Mouse (Mus musculus) megakaryocyte progenitor cell, adult 5-6 weeks (primary cell): ENCODE results near the gene Ifngr2. TPM values are rescaled to one million over a fixed set of nuclear protein-coding genes. Genes with fewer than 3 reads are reported as not detected.
A peak's percentile ranks its signal among the peaks of the same experiment; 100 is the strongest.

Experiments
- ATAC-seq: replicated peaks from 2 replicates; pipeline ENCODE4 v1.8.0; 2016; ENCODE audit warnings: mild to moderate bottlenecking, moderate TSS enrichment, inconsistent platforms; ENCODE audit not compliant: poor library complexity
- total RNA-seq, 2 experiments: library from RNA; stranded (forward) in 1 of 2; stranded (reverse) in 1 of 2; fragments of 157-497, 149-512 nt in 1 of 2; fragments of 200-1000 nt in 1 of 2; gene quantifications; 2 replicates each; pipeline versions ENCODE4 v1.2.3 to v1.2.4; 2015 to 2017

Gene Ifngr2
- total RNA-seq, 2 experiments from 2014 or later: 14.1 to 17.4 TPM

DNA sequence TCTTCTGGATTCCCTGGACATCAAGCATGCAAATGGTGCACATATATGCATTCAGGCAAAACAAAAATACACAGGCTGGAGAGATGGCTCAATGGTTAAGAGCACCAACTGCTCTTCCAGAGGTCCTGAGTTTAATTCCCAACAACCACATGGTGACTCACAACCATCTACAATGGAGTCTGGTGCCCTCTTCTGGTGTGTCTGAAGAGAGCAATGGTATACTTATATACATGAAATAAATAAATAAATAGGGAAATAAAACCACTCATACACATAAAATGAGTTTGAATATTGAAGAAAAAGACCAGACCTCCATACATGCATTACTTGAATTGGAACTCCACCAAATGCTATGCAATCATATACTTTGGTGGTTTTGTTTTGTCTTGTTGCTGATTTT, 52.4 kb downstream of the Ifngr2 start:
- no peak for ATAC-seq

DNA sequence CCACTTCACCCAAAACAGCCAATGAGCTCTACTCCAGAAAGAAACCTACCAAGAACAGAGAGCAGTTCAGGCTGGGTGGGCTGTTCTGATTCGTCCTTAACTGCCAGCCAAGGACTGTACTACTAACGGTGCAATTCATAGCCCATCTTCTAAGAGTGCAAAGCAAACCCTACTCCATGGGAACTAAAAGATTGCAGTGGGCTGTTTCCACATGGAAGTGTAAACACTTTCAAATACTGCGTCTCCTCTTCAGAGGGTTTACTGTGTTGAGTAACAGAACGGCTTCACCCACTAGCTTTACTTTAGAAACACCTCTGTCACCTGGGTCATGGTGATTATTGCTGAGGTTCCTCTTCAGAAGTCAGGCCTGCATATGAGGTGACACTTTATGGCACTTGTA, 54.2 kb downstream of the Ifngr2 start:
- ATAC-seq: no peak

DNA sequence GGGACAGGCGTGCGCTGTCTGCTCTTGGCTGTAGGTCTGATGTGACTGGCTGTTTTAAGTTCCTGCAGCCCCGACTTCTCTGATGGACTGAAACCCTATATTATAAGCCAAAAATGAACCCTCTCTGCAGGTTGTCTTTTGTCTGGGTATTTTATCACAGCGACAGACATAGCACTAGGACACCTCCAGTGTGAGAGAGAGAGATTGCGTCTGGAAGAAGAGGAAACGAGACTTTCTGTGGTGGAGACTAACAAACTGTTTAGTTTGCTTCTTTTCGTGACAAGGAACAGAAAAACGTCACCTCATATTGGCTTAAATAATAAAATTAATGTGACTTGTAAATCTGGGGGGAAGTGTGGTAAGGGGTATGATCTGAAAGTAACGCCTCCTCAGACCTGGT, 54.8 kb downstream of the Ifngr2 start:
- peak; percentile 18 for ATAC-seq

DNA sequence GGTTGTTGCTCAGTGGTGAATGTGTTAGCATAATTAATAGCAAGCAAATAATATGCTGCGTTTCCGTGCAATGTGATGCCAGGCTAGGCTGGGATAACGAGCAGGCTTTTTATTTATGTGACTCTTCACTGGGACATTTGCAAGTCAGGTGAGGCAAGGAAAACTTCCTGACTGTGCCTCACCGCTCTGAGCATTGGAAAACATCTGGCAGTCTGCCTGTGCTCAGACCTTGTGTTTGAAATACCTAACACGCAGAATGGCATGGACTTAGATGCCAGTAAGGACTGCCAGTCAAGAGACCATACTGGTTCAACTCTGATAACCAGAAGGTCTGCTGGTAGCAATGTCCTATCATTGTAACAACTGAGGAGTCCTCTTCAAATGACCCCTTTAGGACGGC, 58.3 kb downstream of the Ifngr2 start:
- no peak for ATAC-seq

DNA sequence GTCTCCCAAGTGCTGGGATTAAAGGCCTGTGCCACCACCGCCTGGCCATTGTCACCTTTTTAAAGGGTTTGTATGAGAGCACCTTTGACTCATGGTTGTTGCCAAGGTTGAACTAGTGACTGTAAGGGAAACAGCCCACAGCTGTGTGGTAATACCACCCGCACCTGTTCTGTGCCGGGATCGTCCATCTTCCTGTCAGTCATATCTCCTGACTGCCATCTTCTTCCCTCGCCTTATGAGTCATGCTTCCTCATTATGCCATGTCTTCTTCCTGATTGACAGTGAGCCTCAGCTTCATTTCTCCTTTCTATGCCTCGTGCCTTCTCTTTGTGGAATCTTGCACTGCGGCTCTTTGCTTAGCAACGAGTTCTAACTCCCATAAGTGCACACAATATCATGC, 60.1 kb downstream of the Ifngr2 start:
- peak; percentile 86 for ATAC-seq

DNA sequence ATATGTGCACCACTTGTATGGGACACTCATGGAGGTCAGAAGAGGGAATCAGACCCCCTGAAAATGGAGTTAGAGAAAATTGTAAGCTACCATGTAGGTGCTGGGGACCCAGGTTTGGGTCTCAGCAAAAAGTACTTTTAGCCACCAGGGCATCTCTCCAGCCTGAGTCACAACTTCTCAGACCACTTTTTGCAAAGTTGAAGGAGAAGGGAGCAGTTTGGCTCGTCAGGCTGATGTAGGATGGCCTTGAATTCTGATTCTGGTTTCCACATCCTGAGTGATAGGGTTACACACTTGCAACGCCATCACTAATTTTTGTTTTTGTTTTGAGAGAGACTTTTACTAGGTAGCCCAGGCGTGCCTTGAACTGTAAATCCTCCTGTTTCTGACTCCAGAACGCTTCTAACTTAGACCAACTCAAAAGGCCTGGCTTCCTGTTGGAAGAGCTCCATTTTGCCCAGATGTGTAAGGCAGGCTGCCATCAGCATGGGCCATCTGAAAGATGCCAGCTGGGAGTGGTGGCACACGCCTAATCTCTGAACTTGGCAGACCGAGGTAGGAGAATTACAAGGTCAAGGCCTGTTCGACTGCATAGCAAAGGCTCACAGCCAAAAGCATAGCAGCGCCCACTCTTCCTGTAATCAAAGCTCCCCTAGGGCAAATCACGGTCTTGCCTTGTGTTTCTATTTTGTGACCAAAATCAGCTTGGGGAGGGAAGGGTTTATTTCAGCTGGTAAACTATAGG, 62.8 kb downstream of the Ifngr2 start:
- ATAC-seq: no peak

DNA sequence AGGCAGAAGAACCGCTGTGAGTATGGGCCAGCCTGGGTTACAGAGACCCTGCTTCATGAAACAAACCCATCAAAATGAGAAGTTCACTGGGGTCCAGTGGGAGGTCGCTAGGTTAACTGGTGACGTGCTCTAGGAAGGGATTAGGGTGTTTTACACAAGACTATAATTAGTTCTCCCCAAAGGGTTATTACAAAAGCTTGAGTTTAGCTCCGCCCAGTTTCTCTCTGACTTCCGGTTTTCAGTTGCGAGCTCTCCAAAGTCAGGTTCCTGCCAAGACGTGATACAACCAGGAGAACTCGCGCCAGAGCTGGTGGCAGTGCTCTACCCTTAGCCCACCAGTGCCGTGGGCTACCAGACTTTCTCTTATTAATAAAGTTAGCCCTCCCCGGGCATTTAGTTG, 64.4 kb downstream of the Ifngr2 start:
- ATAC-seq: peak; percentile 64

DNA sequence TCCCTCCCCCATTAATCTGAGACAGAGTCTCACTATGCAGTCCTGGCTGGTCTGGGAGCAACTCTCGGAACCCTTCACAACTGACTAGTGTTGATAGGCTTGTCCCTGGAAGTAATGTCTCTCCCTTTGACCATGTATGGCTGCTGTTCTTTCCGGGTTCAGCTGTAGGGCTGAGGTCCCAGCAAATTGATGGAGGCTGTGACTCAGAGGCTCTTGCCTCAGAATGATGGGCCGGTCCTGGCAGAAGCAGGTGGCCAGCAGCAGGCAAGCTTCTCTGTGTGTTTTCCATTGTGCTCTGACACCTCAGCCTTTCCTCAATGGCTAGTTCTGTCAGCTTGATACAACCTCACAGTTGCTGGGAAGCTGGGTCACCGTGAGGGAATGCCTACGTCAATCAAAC, 65.7 kb downstream of the Ifngr2 start:
- no peak for ATAC-seq

DNA sequence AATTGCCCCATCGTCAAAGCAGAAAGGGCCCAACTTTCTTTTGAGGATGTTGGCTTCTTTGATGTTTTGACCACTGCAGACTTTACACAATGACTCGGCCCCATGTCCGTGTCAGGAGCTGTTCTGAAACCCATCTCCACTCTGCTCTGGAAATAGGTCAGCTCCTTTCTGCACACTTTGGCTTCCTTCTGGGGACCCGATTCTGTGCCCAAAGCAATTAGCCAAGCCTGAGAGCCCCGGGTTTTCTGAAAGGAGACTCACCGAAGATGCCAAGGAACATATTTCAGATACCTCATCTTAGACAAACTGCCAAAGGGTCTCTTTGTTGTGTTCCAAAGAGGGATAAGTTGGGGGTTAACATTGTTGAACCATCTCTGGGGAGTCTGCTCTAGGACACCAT, 67.7 kb downstream of the Ifngr2 start:
- no peak for ATAC-seq

Other genes with a start within 250 kb of the Ifngr2 start
- gene Ifnar2, start 174.3 kb upstream of the Ifngr2 start, total RNA-seq (2015): 146 and 154 TPM in 2 replicates
- 113 and 122 TPM in 2 replicates for gene Ifnar2, start 174.3 kb upstream of the Ifngr2 start, total RNA-seq (2017)
- gene Gm21970, start 155.4 kb upstream of the Ifngr2 start, total RNA-seq (2015): not detected in 2 replicates
- gene Gm21970, start 155.4 kb upstream of the Ifngr2 start, total RNA-seq (2017): not detected in 2 replicates
- 42.7 and 46.2 TPM in 2 replicates for gene Il10rb, start 140.9 kb upstream of the Ifngr2 start, total RNA-seq (2015)
- 36.6 and 39.2 TPM in 2 replicates for gene Il10rb, start 140.9 kb upstream of the Ifngr2 start, total RNA-seq (2017)
- gene Ifnar1, start 61.8 kb upstream of the Ifngr2 start, total RNA-seq (2015): 32.2 and 33.3 TPM in 2 replicates
- gene Ifnar1, start 61.8 kb upstream of the Ifngr2 start, total RNA-seq (2017): 34.7 and 36.3 TPM in 2 replicates
- 51.9 and 59.3 TPM in 2 replicates for gene Tmem50b, start 50.7 kb downstream of the Ifngr2 start, total RNA-seq (2015)
- gene Tmem50b, start 50.7 kb downstream of the Ifngr2 start, total RNA-seq (2017): 42.9 and 44.3 TPM in 2 replicates
- gene Dnajc28, start 72.0 kb downstream of the Ifngr2 start, total RNA-seq (2015): 2.3 and 3.9 TPM in 2 replicates
- 4.1 and 5.7 TPM in 2 replicates for gene Dnajc28, start 72.0 kb downstream of the Ifngr2 start, total RNA-seq (2017)
- 148 and 162 TPM in 2 replicates for gene Gart, start 99.9 kb downstream of the Ifngr2 start, total RNA-seq (2015)
- gene Gart, start 99.9 kb downstream of the Ifngr2 start, total RNA-seq (2017): 438 and 506 TPM in 2 replicates
- 332 and 375 TPM in 2 replicates for gene Son, start 100.4 kb downstream of the Ifngr2 start, total RNA-seq (2015)
- gene Son, start 100.4 kb downstream of the Ifngr2 start, total RNA-seq (2017): 178 and 233 TPM in 2 replicates
- 16.4 and 17.0 TPM in 2 replicates for gene Donson, start 141.7 kb downstream of the Ifngr2 start, total RNA-seq (2015)
- 20.4 and 33.7 TPM in 2 replicates for gene Donson, start 141.7 kb downstream of the Ifngr2 start, total RNA-seq (2017)
- gene Cryzl1, start 181.9 kb downstream of the Ifngr2 start, total RNA-seq (2015): 55.2 and 63.8 TPM in 2 replicates
- 57.2 and 79.0 TPM in 2 replicates for gene Cryzl1, start 181.9 kb downstream of the Ifngr2 start, total RNA-seq (2017)
- 4.1 TPM in 2 replicates for gene Itsn1, start 182.2 kb downstream of the Ifngr2 start, total RNA-seq (2015)
- gene Itsn1, start 182.2 kb downstream of the Ifngr2 start, total RNA-seq (2017): 6.0 and 7.9 TPM in 2 replicates